ENCODE assay signal across 8 mouse cellular contexts in the genomic region with DNA sequence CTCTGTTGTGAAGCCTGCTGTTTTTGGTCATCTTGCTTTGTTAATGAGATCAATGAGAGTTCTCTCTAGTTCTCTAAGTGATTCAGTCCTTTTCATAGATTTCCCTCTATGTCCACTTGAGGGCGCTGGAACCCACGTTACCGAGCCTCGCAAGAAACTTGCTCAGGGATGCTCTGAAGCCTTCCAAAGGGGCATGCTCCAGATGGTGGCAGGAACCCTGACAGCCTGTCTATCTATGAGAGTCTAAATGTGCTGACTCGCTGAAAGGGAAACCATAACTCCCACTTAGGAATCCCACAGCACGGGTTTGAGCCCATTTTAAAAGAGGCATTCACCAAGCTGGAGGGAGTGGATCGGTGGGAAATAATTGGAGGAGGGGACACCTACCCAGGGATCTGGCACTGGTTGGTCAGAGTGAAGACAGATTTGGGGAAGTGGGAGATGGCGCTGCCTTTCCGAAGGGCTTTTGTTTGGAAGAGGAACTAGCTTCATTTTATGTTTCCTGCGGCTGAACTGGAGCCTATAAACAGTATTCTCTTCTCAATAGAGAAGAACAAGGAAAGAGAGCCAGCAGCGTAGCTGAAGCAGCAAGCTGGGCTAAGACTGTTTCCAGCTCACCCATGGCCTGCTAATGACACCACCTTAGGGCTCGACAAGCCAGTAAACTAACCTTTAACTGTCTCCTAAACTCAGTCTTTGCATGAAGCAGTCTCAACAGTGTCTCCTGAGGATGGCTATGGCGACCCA. TPM values are rescaled to one million over a fixed set of nuclear protein-coding genes. Genes with fewer than 3 reads are reported as not detected.
DNase-seq lines count a peak whose midpoint lies in the region; ATAC-seq lines count a peak whose summit lies in the region.

No protein-coding gene starts in this region.

- ATAC-seq in forebrain, embryonic 12.5 days (ENCODE audit: low FRiP score), result peak; percentile 76
- peak; percentile 85 for ATAC-seq in hindbrain, embryonic 15.5 days (ENCODE audit: low FRiP score, low read depth)
- peak; percentile 78 for ATAC-seq in midbrain, embryonic 11.5 days (ENCODE audit: low FRiP score)
- ATAC-seq in stomach, embryonic 15.5 days (ENCODE audit: insufficient read depth, low FRiP score, low read depth), result peak; percentile 58; the same call in 1 of the 2 replicates

- H3K27ac ChIP-seq in forebrain, embryonic 12.5 days, result peak overlapping the region; percentile 60
- H3K27ac ChIP-seq in hindbrain, embryonic 15.5 days (replicated peaks), result peak overlapping the region; percentile 75
- no peak overlapping the region for H3K27ac ChIP-seq in midbrain, embryonic 11.5 days (ENCODE audit: low read depth, low read length)
- H3K27ac ChIP-seq in stomach, embryonic 15.5 days, result no peak overlapping the region

- DNase-seq in adrenal gland, adult (ENCODE audit: inconsistent age in 2 of 2, low spot score in 1 of 2), result peak; percentile 34 to 61
- DNase-seq in adrenal gland, adult 8-10 months, result no peak
- peak; percentile 75 for DNase-seq in brain, embryonic 18.5 days (ENCODE audit: low read depth, low spot score)
- peak; percentile 50 to 58 for DNase-seq in left cerebral cortex, adult 8-10 months (ENCODE audit: low spot score in 2 of 2)
- DNase-seq in midbrain, embryonic 11.5 days (ENCODE audit: low spot score, missing footprints), result peak; percentile 92

- no peaks in the 10 kb centered on the region for H3K27me3 ChIP-seq in forebrain, embryonic 12.5 days
- no peaks in the 10 kb centered on the region for H3K27me3 ChIP-seq in hindbrain, embryonic 15.5 days
- no peaks in the 10 kb centered on the region for H3K27me3 ChIP-seq in midbrain, embryonic 11.5 days (ENCODE audit: control insufficient read depth, insufficient read depth, low read length)
- H3K27me3 ChIP-seq in stomach, embryonic 15.5 days (replicated peaks), result no peaks in the 10 kb centered on the region

- no peaks in the 10 kb centered on the region for H3K36me3 ChIP-seq in forebrain, embryonic 12.5 days (replicated peaks)
- H3K36me3 ChIP-seq in hindbrain, embryonic 15.5 days, result no peaks in the 10 kb centered on the region
- H3K36me3 ChIP-seq in midbrain, embryonic 11.5 days (ENCODE audit: control insufficient read depth, insufficient read depth, low read length), result no peaks in the 10 kb centered on the region
- no peaks in the 10 kb centered on the region for H3K36me3 ChIP-seq in stomach, embryonic 15.5 days

- H3K4me1 ChIP-seq in forebrain, embryonic 12.5 days, result peaks cover 18% of the 10 kb centered on the region
- peaks cover 17% of the 10 kb centered on the region for H3K4me1 ChIP-seq in hindbrain, embryonic 15.5 days (replicated peaks)
- H3K4me1 ChIP-seq in midbrain, embryonic 11.5 days (ENCODE audit: control insufficient read depth, insufficient read depth, low read length), result 0 out of 2 replicates have a peak, but pooled peaks cover 3% of the 10 kb centered on the region
- H3K4me1 ChIP-seq in stomach, embryonic 15.5 days, result peaks cover 5% of the 10 kb centered on the region; the same call in 1 of the 2 replicates

- H3K4me3 ChIP-seq in forebrain, embryonic 12.5 days (replicated peaks), result no peak overlapping the region
- H3K4me3 ChIP-seq in hindbrain, embryonic 15.5 days, result no peak overlapping the region
- H3K4me3 ChIP-seq in midbrain, embryonic 11.5 days (ENCODE audit: low read depth, low read length), result no peak overlapping the region
- no peak overlapping the region for H3K4me3 ChIP-seq in stomach, embryonic 15.5 days (replicated peaks)

- no peak overlapping the region; the same call in 1 of the 2 replicates for H3K4me2 ChIP-seq in forebrain, embryonic 12.5 days
- peak overlapping the region; percentile 49 for H3K4me2 ChIP-seq in hindbrain, embryonic 15.5 days
- H3K4me2 ChIP-seq in midbrain, embryonic 11.5 days, result no peak overlapping the region
- H3K4me2 ChIP-seq in stomach, embryonic 15.5 days, result peak overlapping the region; percentile 32

- WGBS in forebrain, embryonic 12.5 days, result 39% methylated on average over 13 of the region's 13 CpGs
- 27% methylated on average over 13 of the region's 13 CpGs for WGBS in hindbrain, embryonic 15.5 days
- 45% methylated on average over 13 of the region's 13 CpGs for WGBS in midbrain, embryonic 11.5 days
- 35% methylated on average over 13 of the region's 13 CpGs for WGBS in stomach, embryonic 15.5 days

- H3K9me3 ChIP-seq in forebrain, embryonic 12.5 days, result no peaks in the 10 kb centered on the region
- no peaks in the 10 kb centered on the region for H3K9me3 ChIP-seq in hindbrain, embryonic 15.5 days
- H3K9me3 ChIP-seq in midbrain, embryonic 11.5 days (ENCODE audit: control insufficient read depth, low read length), result no peaks in the 10 kb centered on the region
- H3K9me3 ChIP-seq in stomach, embryonic 15.5 days, result no peaks in the 10 kb centered on the region

- H3K9ac ChIP-seq in forebrain, embryonic 12.5 days, result no peak overlapping the region
- no peak overlapping the region for H3K9ac ChIP-seq in hindbrain, embryonic 15.5 days
- H3K9ac ChIP-seq in midbrain, embryonic 11.5 days (ENCODE audit: low read length), result no peak overlapping the region
- H3K9ac ChIP-seq in stomach, embryonic 15.5 days, result no peak overlapping the region

RNA-seq across cellular contexts. Expression of gene Cyp2j5, which starts 32.8 kb away (rescaled TPM):
- total RNA-seq in adrenal gland, adult 8-10 months (2022), result under 1 TPM in 2 of 4 experiments, not detected in 2; 0.09 to 0.16 TPM
- polyA plus RNA-seq in forebrain, embryonic 12.5 days (2016; fragmentation: Nextera tagmentation; extraction: Ambion mirVana), result not detected in 2 replicates
- polyA plus RNA-seq in hindbrain, embryonic 15.5 days (2015; fragmentation: Nextera tagmentation; extraction: Ambion mirVana), result not detected in 2 replicates
- total RNA-seq in left cerebral cortex, adult 8-10 months (2022), result not detected
- not detected in 2 replicates for polyA plus RNA-seq in midbrain, embryonic 11.5 days (2014; fragmentation: Nextera tagmentation; extraction: Ambion mirVana)
- polyA plus RNA-seq in stomach, embryonic 15.5 days (2015; fragmentation: Nextera tagmentation; extraction: Ambion mirVana), result 0.10 TPM in 1 of 2 replicates, not detected in the other

Comparison
In these comparisons a context has a peak if more than half of its experiments do, and no peak if none do; other contexts are left out.
1. H3K27ac ChIP-seq: peak in forebrain, embryonic 12.5 days (single experiment) and hindbrain, embryonic 15.5 days (single experiment); none in midbrain, embryonic 11.5 days (single experiment) and stomach, embryonic 15.5 days (single experiment).
2. H3K4me2 ChIP-seq: peak in hindbrain, embryonic 15.5 days (single experiment) and stomach, embryonic 15.5 days (single experiment); none in forebrain, embryonic 12.5 days (single experiment) and midbrain, embryonic 11.5 days (single experiment).
3. Peak in every context shown above with its lines, with median percentiles within 50 percentile points of each other: ATAC-seq.